Mouse (Mus musculus): ENCODE results near the gene Fam13c.

GRCm38 (mm10) chr10:70505842-70506241, 65.6 kb downstream of the Fam13c start:
- TF ChIP-seq POLR2A (IDR thresholded peaks at IDR 0.05; ENCODE audit: low read depth, low read length) (no peak), CTCF (IDR thresholded peaks at IDR 0.05; ENCODE audit: borderline replicate concordance, insufficient read depth, low read length) (no peak)

Measured in embryonic fibroblast, embryonic 13.5 days (primary cell).